Mouse (Mus musculus) thymus, adult 2 months (tissue): ENCODE results near the gene Kansl1. TPM values are rescaled to one million over a fixed set of nuclear protein-coding genes. Genes with fewer than 3 reads are reported as not detected.

Experiments used
- DNase-seq: peaks from one replicate; pipeline ENCODE4 v3.0.0; 2021
- H3K27ac ChIP-seq: fragments of 200-500 bp; 2 replicates; pipeline ENCODE4 v1.5.1; 2012; ENCODE audit warnings: low read length, control low read depth; ENCODE audit not compliant: control insufficient read depth, insufficient read depth
- H3K27me3 ChIP-seq: fragments of 200-500 bp; 2 replicates; pipeline ENCODE4 v1.6.1; 2012; ENCODE audit warnings: mild to moderate bottlenecking, low read length, moderate library complexity, mixed read lengths; ENCODE audit not compliant: control insufficient read depth, insufficient read depth
- H3K36me3 ChIP-seq: fragments of 200-500 bp; 2 replicates; pipeline ENCODE4 v1.6.1; 2012; ENCODE audit warnings: mild to moderate bottlenecking, low read length, moderate library complexity; ENCODE audit not compliant: control insufficient read depth, insufficient read depth
- H3K4me1 ChIP-seq: fragments of 200-500 bp; replicated peaks from 2 replicates; pipeline ENCODE4 v1.6.1; 2012; ENCODE audit warnings: low read length; ENCODE audit not compliant: control insufficient read depth, insufficient read depth
- H3K4me3 ChIP-seq: fragments of 200-500 bp; 2 replicates; pipeline ENCODE4 v1.5.1; 2012; ENCODE audit warnings: mild to moderate bottlenecking, low read length, control low read depth, moderate library complexity; ENCODE audit not compliant: control insufficient read depth, insufficient read depth
- CTCF ChIP-seq: fragments of 200-500 bp; IDR thresholded peaks from 2 replicates; pipeline ENCODE4 v1.5.1; 2012; ENCODE audit warnings: mild to moderate bottlenecking, control low read depth, low read length, moderate library complexity, borderline replicate concordance; ENCODE audit not compliant: control insufficient read depth, poor library complexity, insufficient read depth; ENCODE audit errors: extremely low read depth
- POLR2A ChIP-seq: fragments of 200-500 bp; IDR thresholded peaks from 2 replicates; pipeline ENCODE4 v1.6.1; 2012; ENCODE audit warnings: mild to moderate bottlenecking, low read length, control low read depth, moderate library complexity; ENCODE audit not compliant: control insufficient read depth, poor library complexity, insufficient read depth; ENCODE audit errors: extremely low read depth
- WGBS: fragments of 180-500 bp; shearing (Covaris S2); methylation state at CpG from one replicate; pipeline ENCODE4 v1.1.7; 2018; 5-methylcytosine and 5-hydroxymethylcytosine counted together
- polyA plus RNA-seq: library from polyadenylated mRNA; depleted of rRNA; stranded (reverse); fragments of >200 nt; gene quantifications from 2 replicates; pipeline ENCODE4 v1.2.3, GENCODE M21; 2012

The Kansl1 gene
- polyA plus RNA-seq, 1 experiment: 202 TPM

GRCm38 (mm10) chr11:104435141-104435540 is 33.5 kb downstream of the Kansl1 start:
- Histone ChIP-seq H3K36me3 (no peaks in the 10 kb centered on the region), H3K27me3 (no peaks in the 10 kb centered on the region), H3K27ac (no peak overlapping the region), H3K4me3 (no peak overlapping the region), H3K4me1 (no peaks in the 10 kb centered on the region)
- WGBS: 76% methylated on average over 1 of the region's 1 CpGs
- DNase-seq: no peak
- no peak for TF ChIP-seq POLR2A
- TF ChIP-seq CTCF: no peak

- Histone ChIP-seq H3K27me3 (no peaks in the 10 kb centered on the region), H3K4me3 (no peak overlapping the region), H3K27ac (no peak overlapping the region), H3K4me1 (no peaks in the 10 kb centered on the region), H3K36me3 (no peaks in the 10 kb centered on the region)
- TF ChIP-seq POLR2A (no peak), CTCF (no peak)
- no peak for DNase-seq
These were observed 36.4 kb downstream of the Kansl1 start for GRCm38 (mm10) chr11:104432251-104432650.

GRCm38 (mm10) chr11:104431807-104432206 is 36.9 kb downstream of the Kansl1 start:
- Histone ChIP-seq H3K27me3 (no peaks in the 10 kb centered on the region), H3K27ac (no peak overlapping the region), H3K36me3 (no peaks in the 10 kb centered on the region), H3K4me3 (no peak overlapping the region), H3K4me1 (no peaks in the 10 kb centered on the region)
- DNase-seq: no peak
- WGBS: 75% methylated on average over 1 of the region's 1 CpGs
- TF ChIP-seq POLR2A (no peak), CTCF (no peak)

GRCm38 (mm10) chr11:104424727-104425416 is 43.8 kb downstream of the Kansl1 start:
- H3K36me3 ChIP-seq: peaks cover 19% of the 10 kb centered on the region

GRCm38 (mm10) chr11:104412254-104412653 is 56.4 kb downstream of the Kansl1 start:
- no peak for DNase-seq
- no peak overlapping the region for H3K4me3 ChIP-seq
- H3K27ac ChIP-seq: no peak overlapping the region
- H3K4me1 ChIP-seq: no peaks in the 10 kb centered on the region
- no peaks in the 10 kb centered on the region for H3K27me3 ChIP-seq
- TF ChIP-seq CTCF (no peak), POLR2A (no peak)
- H3K36me3 ChIP-seq: peaks cover 7% of the 10 kb centered on the region; the same call in 1 of the 2 replicates

More at GRCm38 (mm10) chr11:104424727-104425416, 43.8 kb downstream of the Kansl1 start:
- Histone ChIP-seq H3K27me3 (no peaks in the 10 kb centered on the region), H3K27ac (peak overlapping the region; percentile 53), H3K4me1 (peaks cover 9% of the 10 kb centered on the region), H3K4me3 (peak overlapping the region; percentile 3; the same call in 1 of the 2 replicates)
- no peak for TF ChIP-seq POLR2A
- TF ChIP-seq CTCF: no peak
- WGBS: 12% methylated on average over 16 of the region's 16 CpGs
- peak; percentile 83 for DNase-seq

GRCm38 (mm10) chr11:104407391-104407790 is 61.3 kb downstream of the Kansl1 start:
- Histone ChIP-seq H3K27ac (no peak overlapping the region), H3K4me3 (no peak overlapping the region), H3K27me3 (no peaks in the 10 kb centered on the region), H3K4me1 (no peaks in the 10 kb centered on the region), H3K36me3 (peaks cover 8% of the 10 kb centered on the region; the same call in 1 of the 2 replicates)
- 96% methylated on average over 2 of the region's 2 CpGs for WGBS
- TF ChIP-seq CTCF (no peak), POLR2A (no peak)
- DNase-seq: no peak

- Histone ChIP-seq H3K27me3 (no peaks in the 10 kb centered on the region), H3K4me3 (no peak overlapping the region), H3K27ac (no peak overlapping the region), H3K36me3 (peaks cover 7% of the 10 kb centered on the region; the same call in 1 of the 2 replicates), H3K4me1 (no peaks in the 10 kb centered on the region; the same call in 1 of the 2 replicates)
- no peak for DNase-seq
- 76% methylated on average over 5 of the region's 5 CpGs for WGBS
- no peak for TF ChIP-seq POLR2A
- no peak for TF ChIP-seq CTCF
These were observed 67.7 kb downstream of the Kansl1 start for GRCm38 (mm10) chr11:104400961-104401360.
